Mouse (Mus musculus): ENCODE results near the gene 9030025P20Rik.
"Not testable (repeated sequence)": the region's sequence is repeated elsewhere in the genome, so short reads cannot be mapped to it uniquely, and the experiment has no call there.

The 9030025P20Rik gene

DNA sequence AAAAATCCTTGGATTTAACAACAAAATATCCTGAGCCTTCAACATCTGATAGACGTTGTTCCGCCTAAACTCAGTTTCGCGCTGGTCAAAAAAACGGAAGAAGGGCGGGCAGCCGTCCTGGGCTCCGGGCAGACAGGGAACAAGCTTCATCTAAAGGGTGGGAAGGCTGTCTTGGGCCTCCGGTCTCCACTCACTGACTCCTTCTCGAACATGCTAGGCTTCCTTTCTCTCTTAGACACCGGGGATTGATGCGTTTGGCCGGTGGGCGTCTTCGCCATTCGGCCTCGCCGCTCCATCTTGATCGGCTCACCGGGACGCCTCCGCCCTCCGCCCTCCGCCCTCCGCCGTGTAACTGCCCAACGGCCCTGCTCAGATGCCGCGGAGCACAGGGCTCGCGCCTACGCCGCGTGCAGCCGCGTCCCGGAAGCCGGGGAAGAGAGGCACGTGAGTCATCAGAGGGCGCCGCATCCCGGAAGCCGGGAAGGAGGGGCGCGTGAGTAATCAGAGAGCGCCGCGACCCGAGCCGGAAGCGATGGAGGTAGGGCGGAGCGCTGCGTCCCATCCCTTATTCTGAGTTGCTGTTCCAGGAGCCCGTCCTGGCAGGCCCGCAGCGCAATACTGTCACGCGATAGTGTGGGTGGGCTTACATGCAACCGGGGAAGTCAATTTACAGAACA, at the start of gene 9030025P20Rik, which contains the start of gene Gm3417:
Gene 9030025P20Rik (plus strand): TSS at position 107 of the 677 bp plus-strand sequence.
Gene Gm3417 (minus strand): TSS at position 429 of the 677 bp plus-strand sequence.
- not testable (repeated sequence) for DNase-seq

DNA sequence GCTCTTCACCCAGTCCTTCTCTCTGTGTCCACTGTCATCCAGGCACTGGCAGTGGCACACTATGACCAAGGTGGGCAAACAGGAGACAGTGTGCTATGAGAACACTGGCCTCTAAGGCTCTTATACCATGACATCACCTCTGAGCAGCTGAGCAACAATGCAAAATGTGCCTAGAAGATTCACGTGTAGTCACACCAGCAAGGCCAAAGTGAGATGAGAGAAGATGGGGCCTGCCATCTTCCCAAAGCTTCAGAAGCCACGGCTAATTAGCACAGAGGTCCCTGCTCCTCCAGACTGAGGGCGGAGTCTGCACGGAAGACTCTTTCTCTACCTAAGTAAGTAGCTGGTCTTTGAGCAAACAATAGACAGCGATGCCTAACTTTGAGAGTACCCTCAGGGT, 49.6 kb upstream of the 9030025P20Rik start:
- no peak for DNase-seq

DNA sequence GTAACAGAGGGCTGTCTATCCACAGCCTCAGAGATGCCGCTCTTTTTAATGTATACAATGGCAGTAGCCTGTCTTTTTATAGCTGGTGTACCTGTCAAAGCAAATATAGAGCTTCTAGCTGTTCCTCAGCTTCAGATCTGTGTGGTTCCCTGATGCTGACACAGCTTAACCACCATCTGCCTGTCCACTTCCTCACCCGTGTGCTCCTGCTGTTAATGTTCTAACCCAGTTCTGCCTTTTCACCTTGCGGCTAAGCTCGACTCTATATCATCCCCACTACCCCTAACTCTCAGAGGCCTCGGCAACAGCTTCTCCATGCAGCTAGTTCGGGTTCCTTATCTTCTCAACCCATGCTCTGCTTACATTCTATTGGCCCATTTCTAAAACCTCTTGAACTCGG, 47.6 kb upstream of the 9030025P20Rik start:
- no peak for DNase-seq

DNA sequence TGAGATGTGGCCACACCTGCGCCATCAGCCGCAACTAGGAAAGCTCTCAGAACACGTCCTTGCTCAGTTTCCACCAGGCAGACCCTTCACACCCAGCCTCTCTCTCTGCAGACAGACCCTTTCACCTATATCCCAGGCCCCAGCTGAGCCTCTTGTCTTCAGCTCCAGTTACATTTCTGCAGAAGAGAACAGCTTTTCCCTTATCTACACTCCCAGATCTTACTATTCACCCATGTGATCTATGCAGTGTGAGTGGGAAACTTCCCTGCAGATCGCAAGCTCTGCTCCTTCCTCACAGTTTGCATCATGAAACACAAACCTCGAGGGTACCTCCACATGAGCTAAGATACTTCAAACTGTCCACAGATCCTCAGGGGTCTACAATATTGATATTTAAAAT, 46.8 kb upstream of the 9030025P20Rik start:
- DNase-seq: no peak

DNA sequence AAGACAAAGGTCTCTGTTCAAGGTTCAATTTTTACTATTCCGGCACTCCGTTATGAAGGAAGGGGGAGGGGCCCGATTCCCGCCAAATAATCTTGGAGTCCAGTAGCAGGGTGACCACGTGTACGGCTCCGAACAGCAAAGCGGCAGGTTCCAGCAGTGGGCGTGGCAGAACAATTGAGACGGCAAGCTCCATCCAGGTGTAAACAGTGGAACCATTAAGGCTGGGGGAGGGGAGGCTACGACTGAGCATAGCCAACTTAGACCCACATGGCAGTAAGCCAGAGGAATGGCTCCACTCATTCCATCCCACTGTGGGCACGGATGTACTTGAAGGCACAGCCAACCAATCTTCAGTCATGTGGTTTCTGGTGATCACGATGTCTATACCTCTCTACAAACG, 43.0 kb upstream of the 9030025P20Rik start:
- not testable (repeated sequence) for DNase-seq

DNA sequence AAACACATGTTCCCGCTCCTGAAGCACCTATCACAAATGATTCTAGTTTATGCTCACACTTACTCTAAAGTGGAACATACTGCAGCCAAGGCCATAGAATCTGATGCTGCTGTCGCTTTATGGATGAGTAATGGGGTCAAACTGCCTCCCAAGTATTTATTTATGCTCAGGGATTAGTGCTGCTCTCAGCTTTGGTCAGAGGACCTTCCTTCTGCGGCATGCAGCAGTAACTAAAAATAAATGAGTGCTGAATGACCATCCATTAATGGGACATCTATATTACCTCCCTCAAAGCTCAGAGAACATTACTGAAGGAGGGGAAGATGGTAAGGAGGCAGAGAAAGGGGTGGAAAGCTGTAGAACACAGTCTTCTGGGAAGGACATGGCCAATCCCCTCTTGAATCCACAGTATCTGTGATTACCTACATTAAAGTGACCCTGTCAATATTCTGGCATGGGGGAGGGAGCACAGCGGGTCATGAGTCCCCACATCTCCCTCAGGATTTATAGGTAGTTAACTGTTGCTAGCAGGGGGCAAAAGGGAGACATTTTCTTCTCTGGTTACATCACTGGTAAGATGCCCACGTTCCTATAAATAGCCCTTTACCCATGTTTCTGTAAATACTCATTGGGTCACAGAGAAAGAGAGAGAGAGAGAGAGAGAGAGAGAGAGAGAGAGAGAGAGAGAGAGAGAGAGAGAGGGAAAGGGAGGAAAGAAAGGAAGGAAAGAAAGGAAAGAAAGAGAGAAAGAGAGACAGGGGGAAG, 42.2 kb upstream of the 9030025P20Rik start:
- no peak for DNase-seq

DNA sequence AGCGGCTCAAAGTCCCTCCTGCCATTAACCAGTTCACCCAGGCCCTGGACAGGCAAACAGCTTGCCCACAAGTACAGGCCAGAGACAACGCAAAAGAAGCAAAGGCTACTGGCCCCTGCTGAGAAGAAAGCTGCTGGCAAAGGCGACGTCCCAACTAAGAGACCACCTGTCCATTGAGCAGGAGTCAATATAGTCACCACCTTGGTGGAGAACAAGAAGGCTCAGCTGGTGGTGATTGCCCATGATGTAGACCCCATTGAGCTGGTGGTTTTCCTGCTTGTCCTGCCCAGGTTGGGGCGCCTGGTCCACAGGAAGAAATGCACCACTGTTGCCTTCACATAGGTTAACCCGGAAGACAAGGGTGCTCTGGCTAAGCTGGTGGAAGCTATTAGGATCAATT, 36.1 kb upstream of the 9030025P20Rik start:
- not testable (repeated sequence) for DNase-seq

DNA sequence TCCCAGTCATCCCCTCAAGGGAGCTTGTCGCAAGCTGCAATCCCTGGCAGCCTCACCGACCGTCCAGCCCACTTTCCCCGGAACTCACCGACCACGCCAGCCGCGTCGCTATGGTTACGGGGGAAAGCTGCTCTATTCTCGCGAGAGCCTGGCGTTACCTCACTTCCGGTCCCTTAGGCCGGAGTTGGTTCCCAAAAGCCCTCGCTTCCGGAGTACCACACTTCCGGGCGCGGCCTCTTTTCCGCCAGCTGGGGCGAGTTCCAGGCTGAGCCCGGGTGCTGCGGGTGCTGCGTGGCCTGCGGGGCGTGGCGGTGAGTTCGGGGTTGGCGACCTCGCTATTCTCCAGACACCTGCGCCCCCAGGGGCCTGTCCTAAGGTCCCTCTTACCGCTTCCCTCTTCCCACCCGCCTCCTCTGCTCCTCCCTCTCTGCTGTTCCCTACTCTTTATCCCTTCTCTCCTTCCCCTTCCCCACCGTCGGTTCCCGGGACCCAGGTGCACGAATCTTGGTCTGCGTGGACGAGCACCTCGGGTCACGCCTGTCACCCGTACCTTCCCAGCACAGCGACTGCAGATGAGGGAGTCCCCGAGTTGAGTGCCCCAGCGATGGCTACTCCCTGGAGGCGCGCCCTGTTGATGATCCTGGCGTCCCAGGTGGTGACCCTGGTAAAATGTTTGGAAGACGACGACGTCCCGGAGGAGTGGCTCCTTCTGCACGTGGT, 35.1 kb upstream of the 9030025P20Rik start, which contains the start of the genes Wdr27 and 1600012H06Rik:
Gene Wdr27 (minus strand): TSS at position 150 of the 720 bp plus-strand sequence.
Gene 1600012H06Rik (plus strand): TSS at position 176 of the 720 bp plus-strand sequence.
- DNase-seq: peak; percentile 99

DNA sequence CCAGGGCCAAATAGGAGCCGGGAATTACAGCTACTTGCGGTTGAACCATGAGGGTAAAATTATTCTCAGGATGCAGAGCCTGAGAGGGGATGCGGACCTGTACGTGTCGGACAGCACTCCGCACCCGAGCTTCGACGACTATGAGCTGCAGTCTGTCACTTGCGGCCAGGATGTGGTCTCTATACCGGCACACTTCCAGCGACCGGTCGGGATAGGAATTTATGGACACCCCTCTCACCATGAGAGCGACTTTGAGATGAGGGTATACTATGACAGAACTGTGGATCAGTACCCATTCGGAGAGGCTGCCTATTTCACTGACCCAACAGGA, 34.6 kb upstream of the 9030025P20Rik start:
- no peak for DNase-seq

DNA sequence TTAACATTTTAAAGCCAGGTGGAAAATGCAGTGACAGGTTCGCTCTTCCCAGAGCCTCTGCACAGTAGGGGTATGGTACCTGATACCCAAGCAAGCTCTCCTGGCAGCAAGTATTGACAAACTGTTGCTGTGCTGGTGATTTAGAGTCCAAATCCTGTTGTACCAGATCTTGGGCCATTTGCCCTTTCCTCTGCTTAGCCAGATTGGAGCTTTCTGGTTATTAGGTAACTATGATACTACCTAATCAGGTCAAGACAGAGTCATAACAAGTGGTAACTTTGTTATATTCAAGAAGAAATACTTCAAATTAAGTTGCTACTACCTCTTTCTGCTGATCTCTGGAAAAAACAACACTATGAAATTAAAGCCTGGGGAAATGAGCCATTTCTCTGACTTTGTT, 33.7 kb upstream of the 9030025P20Rik start:
- no peak for DNase-seq

DNA sequence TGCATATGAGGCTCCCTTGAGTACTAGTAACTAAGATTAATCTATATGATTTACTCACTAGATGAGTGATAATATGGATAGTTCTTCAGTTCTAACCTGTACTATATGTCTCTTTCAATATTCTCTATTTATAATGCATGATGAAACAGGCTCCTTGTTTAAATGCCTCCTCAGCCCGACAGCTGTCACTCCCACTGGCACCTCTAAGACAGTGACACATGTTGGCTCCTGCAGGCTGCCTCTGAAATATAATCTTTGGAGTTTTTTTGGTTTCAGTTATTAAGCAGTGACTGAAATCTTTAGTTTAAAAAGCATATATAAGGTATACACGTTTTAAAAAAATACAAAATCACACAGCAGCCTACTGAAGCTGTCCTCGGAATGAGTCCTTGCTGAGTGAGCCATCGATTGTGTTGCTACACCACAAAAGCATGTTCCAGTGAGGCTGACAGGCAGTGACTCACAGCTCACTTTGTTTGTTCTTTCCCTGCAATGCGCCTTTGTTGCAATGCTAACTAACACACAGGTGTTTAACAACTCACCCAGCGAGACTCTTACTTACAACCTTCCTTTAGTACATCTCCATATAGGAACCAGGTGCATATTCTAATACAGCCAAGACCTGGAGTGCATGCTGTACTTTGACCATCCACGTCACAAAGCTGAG, 29.0 kb upstream of the 9030025P20Rik start:
- DNase-seq: no peak

DNA sequence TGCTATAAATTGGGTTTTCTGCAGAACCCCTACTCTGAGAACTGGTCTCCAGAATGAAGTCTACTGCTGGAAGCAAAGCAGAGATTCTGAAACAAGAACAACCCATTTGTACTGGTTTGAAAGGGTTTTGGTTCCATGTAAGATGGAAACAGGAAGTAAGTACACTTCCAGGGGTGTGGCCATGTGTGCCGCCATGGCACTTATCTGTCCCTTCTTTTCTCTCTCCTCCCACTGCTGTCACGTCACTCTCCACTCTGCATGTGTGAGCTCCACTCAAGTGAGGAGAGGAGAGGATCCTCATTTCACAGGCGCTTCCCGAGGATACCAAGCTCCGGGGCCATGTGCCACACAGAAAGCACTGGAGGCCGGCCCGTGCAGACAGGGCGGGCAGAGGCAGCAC, 24.8 kb upstream of the 9030025P20Rik start:
- no peak for DNase-seq

DNA sequence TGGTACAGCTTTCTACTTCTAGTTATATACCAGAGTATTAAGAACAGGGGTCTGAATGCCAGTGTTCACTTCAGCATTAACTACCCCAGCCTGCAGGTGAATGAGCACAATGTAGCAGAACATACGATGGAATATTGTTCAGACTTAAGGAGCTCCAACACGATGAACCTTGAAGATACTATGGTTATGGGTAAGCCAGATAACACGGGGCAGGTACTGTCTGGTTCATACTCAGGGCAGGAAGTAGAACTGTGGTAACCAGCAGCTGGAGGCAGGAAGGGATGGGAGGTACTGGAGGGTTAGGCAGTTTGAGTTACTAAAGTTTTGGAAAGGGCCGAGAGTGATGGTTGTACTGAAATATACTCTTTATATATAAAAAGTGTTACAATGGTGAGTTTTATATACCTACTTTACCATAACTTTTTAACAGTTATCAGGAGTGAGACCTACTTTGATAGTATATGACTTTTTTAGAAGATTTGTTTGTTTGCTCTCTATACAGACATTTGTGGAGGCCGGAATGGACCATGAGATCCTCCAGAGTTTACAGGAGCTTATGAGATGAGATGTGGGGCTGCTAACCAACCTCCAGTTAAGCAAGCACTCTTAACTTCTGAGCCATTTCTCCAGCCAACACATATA, 19.5 kb upstream of the 9030025P20Rik start:
- DNase-seq: no peak

DNA sequence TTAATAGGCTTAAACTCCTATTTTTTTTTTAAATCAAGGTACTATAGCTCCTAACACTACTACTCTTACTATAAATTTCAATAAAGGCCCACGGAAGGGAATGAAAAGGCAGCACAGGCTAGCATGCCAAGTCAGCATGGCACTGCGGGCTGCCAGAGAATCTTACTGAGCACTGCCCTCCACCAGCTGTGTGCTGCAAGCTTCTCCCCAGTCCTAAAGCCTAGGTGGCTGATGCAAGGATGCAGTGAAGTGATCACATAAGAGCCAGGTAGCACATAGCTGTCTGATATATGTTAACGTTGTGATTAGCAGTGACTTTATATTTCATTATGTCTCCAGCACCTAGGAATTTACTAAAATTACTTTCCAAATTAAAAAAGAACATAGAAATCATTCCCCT, 18.3 kb upstream of the 9030025P20Rik start:
- DNase-seq: peak; percentile 10 to 12

DNA sequence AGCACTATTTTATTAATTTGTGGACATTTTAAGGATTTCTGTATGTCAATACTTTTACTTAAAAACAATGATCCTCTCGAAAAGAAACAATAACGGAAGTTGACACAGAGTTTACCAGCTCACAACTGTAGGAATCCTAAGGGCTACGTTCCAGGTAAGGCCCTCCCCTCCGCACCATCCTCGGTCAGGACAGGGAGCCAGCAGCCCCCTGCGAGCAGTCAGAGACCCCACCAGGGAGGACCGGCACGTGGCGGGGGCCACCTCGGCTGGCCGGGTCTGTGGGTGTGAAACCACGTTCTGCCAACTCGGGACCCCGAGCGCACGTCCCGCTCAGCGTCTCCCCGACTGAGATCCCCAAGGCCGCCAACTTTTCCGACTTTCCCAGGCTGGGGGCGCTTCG, 17.7 kb upstream of the 9030025P20Rik start:
- peak; percentile 27 to 46 for DNase-seq

DNA sequence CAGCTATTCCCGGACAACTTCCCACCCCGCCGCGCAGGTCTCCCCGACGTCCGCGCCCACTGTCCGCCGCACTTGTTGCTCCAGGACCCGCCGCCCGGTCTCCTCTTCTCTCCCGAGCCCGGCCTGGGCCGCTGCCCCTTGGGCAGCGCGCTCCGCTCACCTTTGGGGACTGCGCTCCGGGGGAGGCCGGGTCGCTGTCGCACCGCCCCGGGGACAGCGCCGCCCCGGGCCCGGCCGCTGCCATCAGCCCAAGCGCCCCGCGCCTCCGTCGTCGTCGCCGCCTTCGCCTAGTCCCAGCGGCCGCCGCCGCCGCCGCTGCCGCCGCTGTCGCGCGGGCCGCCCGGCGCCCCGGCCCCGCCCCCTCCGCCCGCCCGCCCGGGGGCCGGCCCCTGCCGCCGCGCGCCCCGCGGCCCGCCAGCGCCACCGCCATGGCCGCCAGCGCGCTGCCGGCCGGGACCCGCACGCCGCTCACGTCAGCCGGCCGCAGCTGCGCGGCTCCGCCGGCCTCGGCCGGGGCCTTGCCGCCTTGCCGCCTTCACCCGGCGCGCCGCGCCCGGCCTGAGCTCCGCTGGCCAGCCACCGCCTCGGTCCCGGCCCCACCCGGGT, 17.2 kb upstream of the 9030025P20Rik start, which contains the start of gene Phf10:
Gene Phf10 (minus strand): TSS at position 323 of the 606 bp plus-strand sequence.
- DNase-seq: peak; percentile 51 to 72

DNA sequence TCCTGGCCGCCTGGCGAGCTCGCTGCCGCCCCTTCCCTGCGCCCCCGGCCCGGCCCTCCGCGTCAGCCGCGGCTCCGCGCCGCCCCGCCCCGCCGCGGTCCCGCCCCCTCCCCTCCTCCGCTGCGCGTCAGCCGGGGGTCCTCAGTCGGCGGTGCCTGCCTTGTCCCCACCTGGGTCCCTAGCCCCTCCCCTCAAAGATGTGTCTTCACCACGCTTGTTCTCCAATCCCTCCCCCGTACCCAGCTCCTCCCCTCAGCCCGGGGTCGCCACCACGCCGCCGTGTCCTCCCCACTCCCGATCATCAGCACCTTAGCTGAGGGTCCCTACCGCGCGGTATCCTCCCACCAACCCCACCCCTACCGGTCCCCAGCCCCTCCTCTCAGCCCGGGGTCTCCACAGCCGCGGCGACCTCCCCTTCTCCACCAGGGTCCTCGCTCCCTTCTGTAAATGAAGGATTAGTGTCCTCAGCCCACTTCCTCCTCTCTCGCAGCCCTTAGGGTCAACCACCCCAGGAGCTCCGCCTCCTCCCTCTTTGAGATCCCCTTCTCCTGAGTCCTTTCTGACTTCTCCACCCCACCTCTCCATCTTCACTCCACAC, 16.6 kb upstream of the 9030025P20Rik start:
- not testable (repeated sequence) for DNase-seq

DNA sequence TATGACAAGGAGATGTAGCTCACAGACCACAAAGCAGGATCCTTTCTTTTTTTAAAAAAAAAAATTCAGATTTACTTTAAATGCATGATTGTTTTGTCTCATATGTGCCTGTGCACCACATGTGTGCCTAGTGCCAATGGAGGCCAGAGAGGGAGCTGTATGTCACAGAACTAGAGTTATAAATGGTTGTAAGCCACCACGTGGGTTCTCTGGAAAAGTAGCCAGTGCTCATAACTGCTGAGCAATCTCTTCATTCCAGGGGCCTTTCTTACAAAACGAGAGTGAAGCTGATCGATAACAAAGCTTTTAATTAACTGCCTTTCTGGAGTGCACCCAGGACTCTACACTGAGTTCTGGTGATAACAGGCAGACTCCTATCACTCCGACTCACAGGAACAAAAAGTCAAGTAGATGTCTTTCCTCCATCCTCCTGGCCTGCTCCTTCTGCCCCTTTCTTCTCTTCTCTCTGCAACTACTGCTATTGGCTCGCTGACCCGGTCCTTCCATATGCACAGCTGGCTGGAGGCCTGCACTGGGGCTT, 9.8 kb upstream of the 9030025P20Rik start:
- DNase-seq: not testable (repeated sequence)

DNA sequence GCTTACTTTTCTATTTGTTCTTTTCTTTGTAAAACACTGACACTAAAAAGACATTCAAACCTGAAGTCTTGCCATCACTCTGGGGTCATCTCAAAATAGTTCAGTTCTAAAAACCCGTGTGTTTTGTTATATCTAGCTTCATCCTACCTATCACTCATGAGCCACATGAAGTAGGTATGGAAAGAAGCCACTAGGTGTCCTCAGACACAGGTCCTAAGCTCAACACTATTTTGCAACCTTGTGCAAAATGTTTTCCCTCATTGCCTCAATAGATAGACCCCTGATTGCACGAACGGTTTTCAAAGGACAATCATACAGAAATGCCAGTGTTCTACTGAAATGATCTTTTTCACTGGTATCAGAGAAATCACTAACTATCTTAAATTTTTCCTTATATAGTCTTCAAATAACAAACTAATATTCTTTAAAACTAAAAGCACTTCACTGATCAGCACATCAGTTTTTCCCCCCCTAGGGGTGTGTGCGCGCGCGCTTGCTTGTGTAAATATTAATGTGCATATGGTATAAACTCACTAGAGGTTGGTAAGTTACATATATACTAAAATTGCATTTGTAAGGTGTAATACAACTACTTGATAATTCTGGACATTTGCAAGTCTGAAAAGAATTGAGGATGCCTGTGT, 428 bp upstream of the 9030025P20Rik start:
- not testable (repeated sequence) for DNase-seq

DNA sequence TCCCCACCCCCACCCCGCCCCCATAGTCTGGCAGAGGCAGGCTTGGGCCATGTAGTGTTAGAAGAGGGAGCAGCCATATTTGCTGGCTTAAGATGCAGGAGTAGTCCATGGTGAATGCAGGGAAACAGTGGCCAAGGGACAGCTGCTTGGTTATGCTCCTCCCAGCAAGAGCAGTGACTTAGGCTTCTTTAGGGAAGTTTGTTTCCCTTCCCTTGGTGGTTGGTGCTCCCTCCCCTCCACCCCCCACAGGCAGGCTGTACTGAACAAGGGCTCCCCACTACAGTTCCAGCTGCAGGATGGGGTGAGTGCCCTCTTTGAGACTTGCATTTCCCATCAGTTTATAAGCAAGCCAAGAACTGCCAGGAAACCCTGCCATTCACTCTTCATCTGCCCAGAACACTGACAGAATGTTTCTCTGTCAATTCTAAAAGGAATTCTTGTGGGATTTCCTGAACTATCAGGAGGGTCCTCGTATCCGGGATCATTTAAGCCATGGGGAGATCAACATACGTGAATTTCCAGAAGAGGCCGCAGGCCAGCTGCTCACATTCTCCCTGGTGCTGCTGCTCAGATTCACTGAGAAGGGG, 11.9 kb downstream of the 9030025P20Rik start:
- not testable (repeated sequence) for DNase-seq

Measured in kidney, postnatal 4 days (tissue).